Mouse (Mus musculus) intestine, postnatal 0 days (tissue): ENCODE results near the gene Eras. TPM values are rescaled to one million over a fixed set of nuclear protein-coding genes. Genes with fewer than 3 reads are reported as not detected.
"Not testable (repeated sequence)": the region's sequence is repeated elsewhere in the genome, so short reads cannot be mapped to it uniquely, and the experiment has no call there.

ENCODE experiments used
- ATAC-seq: fragments of 200-750 bp; cut with Nextera tagmentation; 2 replicates; pipeline ENCODE4 v1.8.0; 2017; ENCODE audit warnings: mild to moderate bottlenecking, moderate TSS enrichment, moderate library complexity
- H3K27ac ChIP-seq: fragments of 300-500 bp; sonication (generic); 2 replicates; pipeline ENCODE4 v1.5.1; 2014; ENCODE audit warnings: mild to moderate bottlenecking, low read depth, low read length, moderate library complexity
- H3K27me3 ChIP-seq: fragments of 300-500 bp; sonication (generic); replicated peaks from 2 replicates; pipeline ENCODE4 v1.6.1; 2014; ENCODE audit warnings: low read length, mixed read lengths; ENCODE audit not compliant: control insufficient read depth, insufficient read depth
- H3K36me3 ChIP-seq: fragments of 300-500 bp; sonication (generic); 2 replicates; pipeline ENCODE4 v1.6.1; 2014; ENCODE audit warnings: mild to moderate bottlenecking, moderate library complexity; ENCODE audit not compliant: control insufficient read depth, insufficient read depth
- H3K4me1 ChIP-seq: fragments of 300-500 bp; sonication (generic); replicated peaks from 2 replicates; pipeline ENCODE4 v1.6.1; 2014; ENCODE audit warnings: antibody characterized with exemption, low read length, mixed read lengths; ENCODE audit not compliant: control insufficient read depth, insufficient read depth
- H3K4me2 ChIP-seq: fragments of 300-500 bp; sonication (generic); replicated peaks from 2 replicates; pipeline ENCODE4 v1.6.1; 2014; ENCODE audit warnings: low read depth, mild to moderate bottlenecking, moderate library complexity
- H3K4me3 ChIP-seq: fragments of 300-500 bp; sonication (generic); 2 replicates; pipeline ENCODE4 v1.5.1; 2014; ENCODE audit warnings: low read depth, low read length
- H3K9ac ChIP-seq: fragments of 300-500 bp; sonication (generic); 2 replicates; pipeline ENCODE4 v1.6.1; 2014; ENCODE audit warnings: mild to moderate bottlenecking, low read depth, low read length
- H3K9me3 ChIP-seq: fragments of 300-500 bp; sonication (generic); 2 replicates; pipeline ENCODE4 v1.6.1; 2016; ENCODE audit warnings: mixed run types; ENCODE audit not compliant: control insufficient read depth
- CTCF ChIP-seq: sonication (generic); IDR thresholded peaks from 2 replicates; pipeline ENCODE4 v1.5.1; 2016; ENCODE audit warnings: low read depth, mild to moderate bottlenecking, control low read depth, antibody characterized with exemption, moderate library complexity
- WGBS: fragments of 180-500 bp; shearing (Covaris S2); extraction: QIAGEN DNeasy Blood & Tissue Kit; methylation state at CpG from one replicate; pipeline ENCODE4 v1.1.7; 2014; 5-methylcytosine and 5-hydroxymethylcytosine counted together
- polyA plus RNA-seq: library from polyadenylated mRNA; unstranded; fragments of >200 nt; fragmentation: Nextera tagmentation; extraction: Ambion mirVana; gene quantifications from 2 replicates; pipeline ENCODE4 v1.2.1, GENCODE M21; 2015

The Eras gene
- polyA plus RNA-seq, 1 experiment from 2014 or later = not detected

GRCm38 (mm10) chrX:7919601-7920383, 8.6 kb downstream of the Eras start, which contains the start of gene Pcsk1n:
Pcsk1n (plus strand) TSS chrX:7919822.
- H3K9ac ChIP-seq = no peak within 1 kb of the TSS
- no peak for TF ChIP-seq CTCF
- no peaks in the 10 kb centered on the region for H3K4me1 ChIP-seq
- peaks cover 33% of the 10 kb centered on the region for H3K27me3 ChIP-seq
- H3K9me3 ChIP-seq = no peaks in the 10 kb centered on the region
- no peaks in the 10 kb centered on the region for H3K36me3 ChIP-seq
- H3K27ac ChIP-seq = no peak within 1 kb of the TSS
- H3K4me2 ChIP-seq = no peak within 1 kb of the TSS
- 15% methylated on average over 39 of the region's 40 CpGs for WGBS
- no peak for ATAC-seq
- H3K4me3 ChIP-seq = no peak within 1 kb of the TSS

GRCm38 (mm10) chrX:7917960-7918359, 10.4 kb downstream of the Eras start:
- not testable (repeated sequence) for H3K36me3 ChIP-seq, ATAC-seq, H3K4me3 ChIP-seq, H3K4me2 ChIP-seq, H3K9me3 ChIP-seq, H3K27ac ChIP-seq, H3K9ac ChIP-seq, H3K4me1 ChIP-seq
- peaks cover 32% of the 10 kb centered on the region for H3K27me3 ChIP-seq
- 68% methylated on average over 6 of the region's 6 CpGs for WGBS
- TF ChIP-seq CTCF = 0 out of 2 replicates have a peak, but pooled peaks have one; percentile 20

DNA sequence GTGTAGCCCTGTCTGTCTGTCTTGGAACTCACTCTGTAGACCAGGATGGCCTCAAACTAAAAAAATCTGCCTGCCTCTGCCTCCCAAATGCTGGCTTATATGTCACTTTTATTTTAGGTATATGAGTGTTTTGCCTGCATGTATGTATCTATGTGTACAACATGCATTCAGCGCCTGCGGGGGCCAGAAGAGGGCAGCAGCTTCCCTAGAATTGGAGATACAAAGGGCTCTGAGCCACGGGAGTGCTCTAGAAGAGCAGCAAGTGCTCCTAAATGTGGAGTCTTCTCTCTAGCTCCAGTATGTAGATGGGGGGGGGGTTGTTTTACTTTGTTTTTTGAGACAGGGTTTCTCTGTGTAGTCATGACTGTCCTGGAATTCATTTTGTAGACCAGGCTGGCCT, 12.7 kb downstream of the Eras start:
- H3K27me3 ChIP-seq = peaks cover 12% of the 10 kb centered on the region
- not testable (repeated sequence) for H3K9me3 ChIP-seq, H3K4me2 ChIP-seq, H3K36me3 ChIP-seq, H3K4me1 ChIP-seq, ATAC-seq, H3K4me3 ChIP-seq, H3K27ac ChIP-seq, H3K9ac ChIP-seq
- peak; percentile 52 for TF ChIP-seq CTCF
- WGBS = 38% methylated on average over 3 of the region's 3 CpGs

- no peak for ATAC-seq
- peak; percentile 46 for TF ChIP-seq CTCF
- Histone ChIP-seq H3K4me3 (no peak overlapping the region), H3K4me1 (no peaks in the 10 kb centered on the region), H3K9ac (no peak overlapping the region), H3K27me3 (no peaks in the 10 kb centered on the region), H3K9me3 (no peaks in the 10 kb centered on the region), H3K36me3 (no peaks in the 10 kb centered on the region), H3K4me2 (no peak overlapping the region), H3K27ac (no peak overlapping the region)
- 53% methylated on average over 6 of the region's 6 CpGs for WGBS
Measured at GRCm38 (mm10) chrX:7910473-7910872, 17.9 kb downstream of the Eras start.

GRCm38 (mm10) chrX:7909242-7909641, 19.2 kb downstream of the Eras start, which contains the start of gene Gm10490:
Gm10490 (plus strand) TSS chrX:7909542.
- WGBS = 92% methylated on average over 4 of the region's 4 CpGs
- not testable (repeated sequence) for H3K27me3 ChIP-seq, H3K27ac ChIP-seq, H3K9ac ChIP-seq, H3K36me3 ChIP-seq, ATAC-seq, H3K4me2 ChIP-seq, H3K4me1 ChIP-seq, H3K9me3 ChIP-seq, H3K4me3 ChIP-seq

DNA sequence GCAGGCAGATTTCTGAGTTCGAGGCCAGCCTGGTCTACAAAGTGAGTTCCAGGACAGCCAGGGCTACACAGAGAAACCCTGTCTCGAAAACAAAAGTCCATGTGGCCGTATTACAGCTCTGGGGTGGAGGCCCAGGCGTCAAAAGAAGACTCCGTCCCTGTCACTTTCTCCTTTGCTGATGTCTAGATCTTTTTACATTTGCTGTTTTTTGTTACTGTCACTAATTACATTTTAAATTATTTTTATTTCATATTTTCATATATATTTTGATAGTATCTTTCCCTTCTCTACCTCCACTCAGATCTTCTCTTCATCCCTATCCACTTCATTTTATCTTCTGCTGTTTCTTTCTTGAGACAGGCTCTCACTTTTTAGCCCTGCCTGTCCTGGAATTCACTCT, 20.7 kb downstream of the Eras start, which contains the start of gene Gm10491:
Gene Gm10491 (minus strand): TSS at position 101 of the 400 bp plus-strand sequence.
- H3K4me2 ChIP-seq = no peak within 1 kb of the TSS
- no peak within 1 kb of the TSS for H3K4me3 ChIP-seq
- H3K9me3 ChIP-seq = no peaks in the 10 kb centered on the region
- ATAC-seq = no peak
- WGBS = 92% methylated on average over 4 of the region's 5 CpGs
- no peak for TF ChIP-seq CTCF
- H3K9ac ChIP-seq = no peak within 1 kb of the TSS
- no peaks in the 10 kb centered on the region for H3K27me3 ChIP-seq
- H3K4me1 ChIP-seq = no peaks in the 10 kb centered on the region
- no peak within 1 kb of the TSS for H3K27ac ChIP-seq
- no peaks in the 10 kb centered on the region for H3K36me3 ChIP-seq
